Mouse (Mus musculus): Measurements from ENCODE around the gene Ankmy1.
A peak's percentile ranks its signal among the peaks of the same experiment; 100 is the strongest.

Gene Ankmy1

DNA sequence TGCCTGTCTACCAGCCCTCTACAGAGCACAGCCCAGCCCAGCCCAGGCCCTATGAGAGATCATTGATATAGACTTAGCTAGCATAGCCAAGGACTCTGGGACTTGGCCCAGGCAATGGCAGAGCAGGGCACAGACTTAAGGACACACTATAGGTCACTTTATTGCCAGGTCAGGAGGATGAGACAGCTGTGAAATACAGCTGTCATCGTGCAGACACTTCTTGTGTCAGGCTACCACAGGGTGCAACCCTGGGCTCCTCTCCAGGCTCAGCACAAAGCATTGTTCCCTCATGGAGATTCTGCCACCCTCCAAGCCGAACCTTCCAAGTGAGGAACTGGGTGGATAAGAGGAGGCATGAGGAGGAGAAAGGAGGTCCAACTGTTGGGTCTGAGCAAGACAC, 32.7 kb downstream of the Ankmy1 start:
- DNase-seq = no peak

- no peak for DNase-seq
Observed at GRCm38 (mm10) chr1:92866170-92866569, 36.5 kb downstream of the Ankmy1 start.

- DNase-seq = no peak
Observed at GRCm38 (mm10) chr1:92863268-92863667, 39.4 kb downstream of the Ankmy1 start.

DNA sequence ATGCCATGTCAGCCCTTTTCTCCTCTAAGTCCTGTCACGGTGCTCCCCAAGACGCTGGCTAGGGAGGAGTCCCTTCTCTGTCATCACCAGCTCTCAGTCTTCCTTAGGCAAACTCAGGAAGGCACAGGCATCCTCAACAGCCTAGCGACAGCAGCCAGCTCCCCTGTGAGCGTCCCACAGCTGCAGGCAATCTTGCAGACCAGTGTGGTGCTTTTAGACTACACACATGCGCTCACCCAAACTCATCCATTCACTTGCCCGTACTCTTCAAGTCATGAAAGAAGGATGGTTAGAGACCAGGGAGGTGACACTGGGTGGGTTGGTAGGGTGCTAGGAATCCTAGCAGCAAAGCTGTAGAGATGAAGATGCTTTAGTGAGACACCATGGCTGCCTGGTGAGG, 41.2 kb downstream of the Ankmy1 start:
- DNase-seq = no peak

GRCm38 (mm10) chr1:92852450-92852849, 50.3 kb downstream of the Ankmy1 start:
- DNase-seq = no peak

DNA sequence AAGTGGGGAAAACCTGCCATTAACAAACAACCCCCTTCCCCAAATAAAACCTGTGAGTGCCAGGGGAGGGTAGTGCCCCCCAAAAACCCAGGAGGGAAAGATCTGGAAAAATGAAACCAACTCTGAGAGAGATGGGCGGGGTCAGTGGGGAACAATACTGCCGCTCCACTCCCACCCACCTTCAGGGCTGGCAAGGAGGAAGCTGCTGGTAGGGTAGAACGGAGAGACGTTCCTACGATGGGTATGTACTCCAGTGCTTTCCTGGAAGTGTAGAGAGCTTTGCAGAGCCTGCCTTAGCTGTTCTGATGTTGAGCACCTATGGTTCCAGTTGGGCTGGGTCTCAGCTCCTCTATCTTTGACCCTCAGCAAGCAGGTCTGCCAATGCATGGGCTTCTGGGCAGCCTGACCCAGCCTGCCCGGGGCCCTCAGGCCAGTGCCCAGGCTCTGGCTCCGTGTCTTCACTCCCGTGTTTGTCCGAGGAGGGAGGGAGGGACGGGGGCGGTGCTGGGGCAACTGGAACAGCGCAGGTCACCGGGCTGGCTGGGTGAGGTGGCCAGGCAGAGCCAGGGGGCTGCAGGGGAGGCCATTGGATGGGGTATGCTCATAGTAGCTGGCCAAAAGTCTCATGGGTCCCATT, 52.6 kb downstream of the Ankmy1 start:
- no peak for DNase-seq

DNA sequence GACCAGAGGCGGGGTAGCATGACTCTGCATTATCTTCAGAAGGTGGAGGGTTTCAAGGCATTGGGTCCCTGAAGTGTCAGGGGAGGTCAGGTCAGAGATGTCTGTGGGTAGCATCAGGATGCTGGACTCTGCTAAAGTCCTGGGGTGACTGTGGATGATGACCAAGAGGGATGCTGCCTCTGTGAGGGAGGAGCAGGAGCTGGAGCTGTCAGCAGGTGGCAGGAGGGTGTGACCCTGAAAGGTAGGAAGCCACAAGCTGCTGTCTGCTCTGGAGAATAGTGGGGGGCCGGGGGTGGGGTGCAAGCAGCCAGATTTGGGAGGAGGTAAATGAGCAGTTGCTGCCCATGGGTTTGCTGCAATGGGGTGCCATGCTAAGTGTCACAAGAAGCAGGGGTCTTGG, 53.2 kb downstream of the Ankmy1 start:
- peak; percentile 52 for DNase-seq

DNA sequence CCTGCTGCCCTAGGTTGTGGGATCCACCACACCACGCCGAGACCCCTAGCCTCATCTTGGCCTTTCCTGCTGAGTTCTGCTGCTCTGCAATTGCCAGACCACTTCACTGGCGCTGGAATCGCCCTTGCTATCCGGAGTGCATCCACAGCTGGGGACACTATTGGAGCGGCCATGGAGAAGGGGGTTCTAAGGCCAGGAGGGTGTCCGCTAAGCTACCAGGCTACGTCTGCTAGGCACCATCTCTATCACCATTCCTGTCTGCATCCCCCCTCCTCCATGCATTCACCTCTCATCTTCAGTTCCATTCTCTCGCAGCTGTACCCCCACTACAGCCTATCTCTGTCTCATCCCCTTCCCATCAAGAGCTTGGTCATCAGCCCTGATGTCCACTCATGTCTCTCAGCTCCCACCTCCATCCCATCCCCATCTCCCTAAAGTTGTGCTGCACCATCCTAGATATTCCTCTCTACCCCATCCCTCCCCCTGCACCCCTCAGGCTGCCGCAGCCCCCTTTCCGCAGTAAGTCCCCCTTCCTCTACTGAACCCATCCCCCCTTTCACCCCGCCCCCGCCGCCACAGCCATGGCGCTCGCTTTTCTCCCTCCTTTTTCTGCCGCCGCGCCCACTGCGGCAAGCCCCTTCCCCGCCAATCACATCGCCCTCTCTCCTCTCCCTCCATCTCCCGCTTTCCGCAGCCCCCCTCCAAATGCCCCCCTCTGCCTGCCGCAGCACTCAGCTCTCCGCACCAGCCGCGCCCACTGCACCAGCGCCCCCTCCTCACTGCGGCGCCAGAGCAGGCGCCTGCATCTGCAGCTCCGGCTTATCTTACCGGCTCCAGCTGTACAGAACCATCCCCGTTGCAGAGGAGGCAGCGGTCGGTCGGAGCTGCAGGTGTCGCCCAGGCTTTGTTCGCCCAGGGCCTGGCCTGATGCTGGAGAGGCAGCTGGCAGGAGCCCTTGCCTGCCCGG, 54.5 kb downstream of the Ankmy1 start:
- DNase-seq = peak; percentile 54

GRCm38 (mm10) chr1:92845889-92846288, 56.8 kb downstream of the Ankmy1 start:
- DNase-seq = no peak

GRCm38 (mm10) chr1:92841427-92841826, 61.3 kb downstream of the Ankmy1 start:
- no peak for DNase-seq

DNA sequence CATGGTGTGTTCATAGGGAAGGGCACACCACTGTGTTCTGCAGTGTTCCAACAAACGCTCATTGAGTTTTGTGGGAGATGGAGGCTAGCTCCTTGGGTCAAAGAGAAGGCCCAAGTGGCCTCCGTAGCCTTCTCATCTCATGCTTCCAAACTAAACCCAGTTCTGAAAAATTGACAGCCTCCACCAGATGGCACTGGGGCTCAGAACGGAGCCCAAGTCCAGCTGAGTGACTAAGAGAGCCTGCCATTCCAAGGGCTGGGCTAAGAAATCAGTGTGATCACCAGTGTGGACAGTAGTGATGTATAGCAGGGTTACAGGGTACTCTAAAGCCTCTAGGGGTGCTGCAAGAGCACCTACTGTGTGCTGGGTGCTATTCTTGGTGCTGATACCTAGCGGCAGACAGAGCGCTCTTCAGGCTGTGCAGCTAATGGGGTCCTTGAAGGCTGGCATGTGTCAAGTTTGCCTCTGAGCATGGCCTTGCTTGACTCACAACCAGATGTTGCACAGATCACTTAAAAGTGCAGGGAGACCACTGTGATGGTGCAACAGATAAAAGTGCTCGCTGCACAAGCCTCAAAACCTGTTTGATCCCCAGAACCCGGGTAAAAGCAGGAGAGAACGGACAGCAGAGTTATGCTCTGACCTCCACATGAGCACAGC, 62.3 kb downstream of the Ankmy1 start:
- no peak for DNase-seq

GRCm38 (mm10) chr1:92839211-92839610, 63.5 kb downstream of the Ankmy1 start:
- DNase-seq = no peak

GRCm38 (mm10) chr1:92837931-92838833, 64.5 kb downstream of the Ankmy1 start:
- DNase-seq = no peak

GRCm38 (mm10) chr1:92833987-92834706, 68.6 kb downstream of the Ankmy1 start:
- DNase-seq = peak; percentile 84

DNA sequence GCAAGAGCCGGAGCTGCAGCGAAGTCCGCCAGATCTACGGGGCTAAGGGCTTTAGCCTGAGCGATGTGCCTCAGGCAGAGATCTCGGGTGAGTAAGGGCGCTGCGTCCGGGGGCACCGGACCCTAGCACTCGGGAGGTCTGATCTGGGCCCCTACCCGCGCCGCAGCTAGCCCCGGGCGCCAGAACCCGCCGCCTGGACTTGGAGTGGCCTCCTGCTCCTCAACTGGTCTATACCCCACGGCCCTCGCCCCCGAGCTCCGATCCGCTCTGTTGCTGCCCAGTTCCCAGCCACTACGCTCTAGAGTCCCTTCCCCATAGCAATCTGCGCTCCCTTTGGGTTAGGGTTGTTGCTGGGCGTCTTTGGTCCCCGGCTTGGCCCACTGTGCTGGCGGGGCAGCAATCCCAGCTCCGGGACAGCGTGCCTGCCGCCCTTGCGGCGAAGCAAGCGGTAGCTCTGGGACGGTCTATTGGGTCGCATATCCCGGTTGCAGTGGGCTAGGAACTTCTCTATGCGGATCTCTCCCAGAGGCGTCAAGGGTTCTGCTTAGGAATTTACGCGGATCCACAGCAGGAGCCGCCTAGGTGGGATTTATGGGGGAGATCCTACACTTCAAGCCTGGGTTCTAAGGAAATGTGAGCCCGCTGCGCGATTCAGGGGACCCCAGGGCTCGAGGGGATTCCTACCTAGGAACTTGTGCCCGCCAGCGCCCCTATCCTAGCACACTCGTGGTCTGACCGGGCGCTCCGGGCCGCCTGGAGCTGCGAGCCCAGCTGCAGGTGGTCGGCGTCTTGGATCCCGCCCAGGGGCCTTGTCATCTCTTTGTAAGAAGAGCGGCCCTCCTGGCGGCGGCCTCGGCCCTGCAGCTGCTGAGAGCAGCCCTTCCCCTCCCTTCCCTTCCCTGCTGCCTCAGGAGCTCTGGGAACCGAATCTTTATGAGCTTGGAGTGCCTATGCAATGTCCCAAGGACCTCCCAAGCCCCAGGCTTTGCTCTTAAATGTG, 70.4 kb downstream of the Ankmy1 start:
- DNase-seq = peak; percentile 64

DNA sequence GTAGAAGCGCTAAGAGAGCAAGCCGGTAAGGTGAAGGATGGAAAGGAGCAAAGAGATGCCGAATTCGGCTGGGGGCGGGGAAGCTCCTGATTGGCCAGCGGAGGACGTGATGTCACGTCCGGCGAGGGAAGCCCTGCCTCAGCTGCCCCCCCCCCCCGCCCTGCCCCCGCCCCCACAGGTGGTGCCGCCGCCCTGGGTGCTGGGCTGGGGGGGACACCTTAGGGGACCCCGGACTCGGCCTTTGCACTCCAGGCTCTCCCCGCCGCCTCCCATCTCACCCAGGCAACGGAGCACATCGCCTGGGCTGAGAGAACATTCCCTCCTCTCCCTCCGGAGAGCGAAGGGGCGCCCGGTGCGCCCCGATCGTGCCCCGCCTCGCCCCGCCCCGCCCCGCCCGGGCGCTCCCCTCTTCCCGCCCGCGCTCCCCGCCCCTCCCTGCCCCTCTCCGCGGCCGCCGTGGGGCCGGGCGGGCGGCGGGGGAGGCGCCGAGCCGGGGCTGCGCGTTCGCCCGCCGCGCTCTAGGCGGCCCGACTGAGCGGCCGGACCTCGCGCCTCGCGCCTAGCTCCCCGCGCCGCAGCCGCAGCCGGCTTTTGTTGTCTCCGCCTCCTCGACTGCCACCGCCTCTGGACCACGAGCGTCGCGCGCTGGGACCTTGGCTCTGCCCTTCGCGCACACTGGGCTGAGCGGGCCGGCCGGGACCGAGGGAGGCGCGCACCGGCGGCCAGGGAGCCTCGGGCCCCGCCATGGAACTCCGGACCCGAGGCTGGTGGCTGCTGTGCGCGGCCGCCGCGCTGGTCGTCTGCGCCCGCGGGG, 71.3 kb downstream of the Ankmy1 start, which contains the start of gene Gpc1:
Gene Gpc1, plus strand, starts transcription at position 458 of the 814 bp plus-strand sequence.
- DNase-seq = peak; percentile 91

DNA sequence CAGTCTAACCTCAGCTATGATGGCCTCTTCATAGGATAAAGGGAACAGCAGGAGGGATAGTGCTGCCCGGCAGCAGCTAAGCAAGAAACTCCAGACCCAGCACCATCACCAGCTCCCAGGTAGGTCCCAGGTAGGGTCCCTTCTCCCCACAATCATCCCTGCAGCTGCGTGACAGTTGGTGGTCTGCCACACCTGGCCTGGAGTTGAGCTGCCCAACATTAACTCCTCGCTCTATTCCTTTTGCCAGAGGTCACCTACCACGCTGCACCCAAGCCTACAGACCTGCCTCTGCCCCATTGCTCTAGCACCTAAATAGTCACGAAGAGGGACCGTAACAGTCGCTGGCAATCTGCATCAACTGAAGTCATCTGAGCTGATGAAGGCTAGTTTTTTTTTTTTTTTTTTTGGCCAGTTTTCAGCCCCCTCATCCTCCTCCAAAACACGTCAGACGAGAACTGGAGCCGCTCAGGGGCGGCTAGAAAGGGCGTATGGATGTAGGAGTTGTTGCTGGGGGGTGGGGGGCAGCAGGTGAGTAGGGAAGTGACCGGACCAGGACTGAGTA, 72.0 kb downstream of the Ankmy1 start:
- no peak for DNase-seq

- DNase-seq = no peak
Observed at GRCm38 (mm10) chr1:92815756-92816294, 86.9 kb downstream of the Ankmy1 start.

- no peak for DNase-seq
Observed at GRCm38 (mm10) chr1:92815100-92815499, 87.6 kb downstream of the Ankmy1 start.
